Mouse (Mus musculus) embryonic fibroblast, embryonic 13.5 days (primary cell): ENCODE measurements around the gene Sdccag8.

Source experiments
- CTCF ChIP-seq: IDR thresholded peaks from 2 replicates; pipeline ENCODE4 v1.5.1; 2011; ENCODE audit warnings: mild to moderate bottlenecking, control low read depth, low read length, moderate library complexity, borderline replicate concordance; ENCODE audit not compliant: insufficient read depth
- POLR2A ChIP-seq: IDR thresholded peaks from 2 replicates; pipeline ENCODE4 v1.6.1; 2011; ENCODE audit warnings: low read depth, mild to moderate bottlenecking, control low read depth, low read length, moderate library complexity

GRCm38 (mm10) chr1:176827945-176828485 lies 13.6 kb downstream of the Sdccag8 start:
- no peak for TF ChIP-seq CTCF
- TF ChIP-seq POLR2A: no peak
